17 mouse cellular contexts compared by ENCODE assay signal in the genomic region with DNA sequence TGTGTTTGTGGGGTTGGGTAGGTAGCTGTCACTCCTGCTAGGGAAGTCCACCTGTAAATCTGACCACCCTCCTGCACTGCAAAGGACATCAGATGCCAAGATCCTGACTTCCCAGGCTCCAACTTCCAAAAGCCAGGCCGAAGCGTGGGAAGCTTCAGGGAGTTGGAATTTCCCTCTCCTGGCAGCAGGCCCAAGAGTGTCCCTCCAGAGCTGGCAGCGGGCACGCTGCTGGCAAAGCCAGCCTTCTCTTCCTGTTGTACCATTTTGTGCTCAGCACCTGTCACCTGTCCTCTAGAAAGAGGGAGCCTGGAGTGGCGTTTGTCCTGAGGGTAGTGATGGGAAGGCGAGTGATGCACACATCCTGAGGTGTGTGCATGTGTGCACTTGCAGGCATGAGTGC. TPM values are rescaled to one million over a fixed set of nuclear protein-coding genes. Genes with fewer than 3 reads are reported as not detected.
DNase-seq lines count a peak whose midpoint lies in the region; ATAC-seq lines count a peak whose summit lies in the region.
"Had no signal": no experiment of that assay in that cellular context is flagged by ENCODE, and none has a peak within 500 bp of the region (broad histone marks: within the 10 kb centered on the region; RNA-seq: fewer than 3 reads in every experiment).

No protein-coding gene starts in this region.

- peak; percentile 41; the same call in 1 of the 2 replicates for ATAC-seq in cerebellum, adult (ENCODE audit: insufficient number of reproducible peaks, low FRiP score, low TSS enrichment)
- ATAC-seq in hindbrain, embryonic 16.5 days = no peak
- ATAC-seq: forebrain, embryonic 16.5 days; Patski had no signal

- DNase-seq in cerebellum, postnatal 4 days (ENCODE audit: low spot score in 2 of 2) = no peak
- no peak for DNase-seq in hindbrain, embryonic 10.5 days (ENCODE audit: low spot score)
- DNase-seq in testis, postnatal 10 days (ENCODE audit: low spot score) = peak; percentile 61
- no peak for DNase-seq in testis, postnatal 14 days (ENCODE audit: low spot score)
- peak; percentile 94 to 95 for DNase-seq in cerebellum, postnatal 36 days
- no peak for DNase-seq in ovary, adult 18-20 months (ENCODE audit: low spot score)
- DNase-seq: gastrocnemius, postnatal 10 days; kidney, postnatal 10 days; lung, adult 18-20 months; lung, postnatal 4 days had no signal

- no peak overlapping the region for H3K4me3 ChIP-seq in hindbrain, embryonic 16.5 days (ENCODE audit: low read length)
- H3K4me3 ChIP-seq in hindbrain, embryonic 10.5 days = no peak overlapping the region
- H3K4me3 ChIP-seq: limb, embryonic 15.5 days had no signal

- peaks cover 36% of the 10 kb centered on the region for H3K4me1 ChIP-seq in hindbrain, embryonic 16.5 days (ENCODE audit: control insufficient read depth, insufficient read depth, low read depth, low read length)
- peaks cover 43% of the 10 kb centered on the region for H3K4me1 ChIP-seq in hindbrain, embryonic 10.5 days (replicated peaks)

- H3K27ac ChIP-seq in hindbrain, embryonic 16.5 days (ENCODE audit: low read depth, low read length) = 0 out of 2 replicates have a peak overlapping the region, but pooled peaks have one; percentile 12
- no peak overlapping the region for H3K27ac ChIP-seq in hindbrain, embryonic 10.5 days
- H3K27ac ChIP-seq: midbrain, embryonic 12.5 days had no signal

- 67% methylated on average over 6 of the region's 6 CpGs for WGBS in hindbrain, embryonic 16.5 days
- WGBS in hindbrain, embryonic 10.5 days = 85% methylated on average over 6 of the region's 6 CpGs

- H3K27me3 ChIP-seq in hindbrain, embryonic 16.5 days (replicated peaks; ENCODE audit: control insufficient read depth, insufficient read depth, low read length) = no peaks in the 10 kb centered on the region
- peaks cover 11% of the 10 kb centered on the region; the same call in 1 of the 2 replicates for H3K27me3 ChIP-seq in hindbrain, embryonic 10.5 days (ENCODE audit: insufficient read depth, poor library complexity, severe bottlenecking)
- H3K27me3 ChIP-seq: midbrain, embryonic 12.5 days had no signal

- H3K36me3 ChIP-seq in hindbrain, embryonic 16.5 days (ENCODE audit: control insufficient read depth, insufficient read depth, low read length) = peaks cover 10% of the 10 kb centered on the region
- H3K36me3 ChIP-seq in hindbrain, embryonic 10.5 days = peaks cover 17% of the 10 kb centered on the region

- H3K9me3 ChIP-seq in hindbrain, embryonic 16.5 days (ENCODE audit: control insufficient read depth, low read length) = no peaks in the 10 kb centered on the region
- no peaks in the 10 kb centered on the region for H3K9me3 ChIP-seq in hindbrain, embryonic 10.5 days
- H3K9me3 ChIP-seq: heart, embryonic 13.5 days; limb, embryonic 15.5 days; midbrain, embryonic 12.5 days had no signal

- no peak overlapping the region for H3K4me2 ChIP-seq in hindbrain, embryonic 16.5 days (ENCODE audit: low read length)
- H3K4me2 ChIP-seq: limb, embryonic 15.5 days had no signal

- H3K9ac ChIP-seq in hindbrain, embryonic 16.5 days (ENCODE audit: low read depth, low read length) = no peak overlapping the region
- H3K9ac ChIP-seq: limb, embryonic 15.5 days; midbrain, embryonic 12.5 days had no signal

RNA-seq across cellular contexts. Expression of a gene that starts 1.3 kb away (rescaled TPM):
- 1.1 and 1.2 TPM in 2 replicates for polyA plus RNA-seq in hindbrain, embryonic 16.5 days (2015; fragmentation: Nextera tagmentation; extraction: Ambion mirVana)
- polyA plus RNA-seq in hindbrain, embryonic 10.5 days (2016; fragmentation: Nextera tagmentation; extraction: Ambion mirVana) = 0.26 and 0.42 TPM in 2 replicates

RNA-seq across cellular contexts. Expression of a gene that starts 8.6 kb away (rescaled TPM):
- polyA plus RNA-seq in hindbrain, embryonic 16.5 days (2015; fragmentation: Nextera tagmentation; extraction: Ambion mirVana) = 48.3 and 49.8 TPM in 2 replicates
- 27.0 and 30.5 TPM in 2 replicates for polyA plus RNA-seq in hindbrain, embryonic 10.5 days (2016; fragmentation: Nextera tagmentation; extraction: Ambion mirVana)

RNA-seq across cellular contexts. Expression of a gene that starts 30.1 kb away (rescaled TPM):
- 236 and 255 TPM in 2 replicates for polyA plus RNA-seq in hindbrain, embryonic 16.5 days (2015; fragmentation: Nextera tagmentation; extraction: Ambion mirVana)
- 193 and 221 TPM in 2 replicates for polyA plus RNA-seq in hindbrain, embryonic 10.5 days (2016; fragmentation: Nextera tagmentation; extraction: Ambion mirVana)

RNA-seq across cellular contexts. Expression of a gene that starts 46.5 kb away (rescaled TPM):
- 96.6 and 122 TPM in 2 replicates for polyA plus RNA-seq in hindbrain, embryonic 16.5 days (2015; fragmentation: Nextera tagmentation; extraction: Ambion mirVana)
- 117 and 173 TPM in 2 replicates for polyA plus RNA-seq in hindbrain, embryonic 10.5 days (2016; fragmentation: Nextera tagmentation; extraction: Ambion mirVana)

Comparison
In these comparisons a context has a peak if more than half of its experiments do, and no peak if none do; other contexts are left out.
1. DNase-seq: peak in testis, postnatal 10 days (single experiment) and cerebellum, postnatal 36 days (2 of 2); none in cerebellum, postnatal 4 days (0 of 2), hindbrain, embryonic 10.5 days (single experiment), testis, postnatal 14 days (single experiment) and ovary, adult 18-20 months (single experiment).